ENCODE assay signal across 19 mouse cellular contexts in the genomic region with DNA sequence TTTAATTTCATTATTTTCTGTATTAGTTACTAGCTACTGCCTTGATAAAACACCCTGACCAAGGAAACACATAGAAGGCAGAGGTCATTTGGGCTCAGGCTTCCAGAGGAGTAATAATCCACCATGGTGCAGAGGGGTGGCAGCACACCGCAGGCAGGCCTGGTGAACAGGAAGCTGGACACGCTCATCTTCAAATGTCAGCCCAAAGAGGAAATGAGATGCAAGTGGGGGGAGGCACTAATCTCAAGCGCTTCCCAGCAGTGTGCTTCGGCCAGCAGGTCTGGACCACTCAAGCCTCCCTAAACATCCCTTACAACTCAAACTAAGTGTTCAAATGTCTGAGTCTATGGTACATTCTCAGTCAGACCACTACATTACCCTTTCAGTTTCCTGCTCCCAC.
DNase-seq lines count a peak whose midpoint lies in the region; ATAC-seq lines count a peak whose summit lies in the region.
"Had no signal": no experiment of that assay in that cellular context is flagged by ENCODE, and none has a peak within 500 bp of the region (broad histone marks: within the 10 kb centered on the region; RNA-seq: fewer than 3 reads in every experiment).

No protein-coding gene starts in this region.

- DNase-seq in spleen, adult 18-20 months: peak; percentile 7 to 14
- DNase-seq in spleen, postnatal 10 days (ENCODE audit: low spot score in 2 of 2): no peak
- DNase-seq in layer of hippocampus, adult 9-10 months (ENCODE audit: low spot score): no peak
- DNase-seq in urinary bladder, postnatal 36 days (ENCODE audit: low spot score in 2 of 2): no peak
- no peak for DNase-seq in layer of hippocampus, postnatal 10 days (ENCODE audit: low spot score in 2 of 2)
- DNase-seq: adrenal gland, postnatal 25 days; cerebellum, adult 8-10 months; gastrocnemius, postnatal 10 days; heart, adult 18-20 months; heart, postnatal 14 days; kidney, postnatal 36 days; lung, postnatal 4 days; thymus, postnatal 25 days had no signal

- peak; percentile 72 for ATAC-seq in CD4-positive, CD25-positive, alpha-beta regulatory T cell, adult 4 months
- peak; percentile 56; the same call in 1 of the 2 replicates for ATAC-seq in megakaryocyte, adult 5-6 weeks (ENCODE audit: poor library complexity, severe bottlenecking)
- ATAC-seq: forebrain, embryonic 16.5 days; hindbrain, postnatal 0 days; intestine, postnatal 0 days; midbrain, embryonic 13.5 days had no signal

Comparison
In these comparisons a context has a peak if more than half of its experiments do, and no peak if none do; other contexts are left out.
1. DNase-seq: peak in spleen, adult 18-20 months (2 of 2); none in spleen, postnatal 10 days (0 of 2), layer of hippocampus, adult 9-10 months (single experiment), urinary bladder, postnatal 36 days (0 of 2) and layer of hippocampus, postnatal 10 days (0 of 2).